Mouse (Mus musculus) embryonic facial prominence, embryonic 10.5 days (tissue): ENCODE data around the gene Smdt1. TPM values are rescaled to one million over a fixed set of nuclear protein-coding genes. Genes with fewer than 3 reads are reported as not detected.
"Not testable (repeated sequence)": the region's sequence is repeated elsewhere in the genome, so short reads cannot be mapped to it uniquely, and the experiment has no call there.

Experiments
- DNase-seq: peaks from one replicate; pipeline ENCODE4 v3.0.0-alpha.2; 2017; ENCODE audit warnings: low spot score
- H3K27ac ChIP-seq: fragments of 300-500 bp; sonication (generic); replicated peaks from 2 replicates; pipeline ENCODE4 v1.5.1; 2016; ENCODE audit warnings: mild to moderate bottlenecking
- H3K27me3 ChIP-seq: fragments of 300-500 bp; sonication (generic); replicated peaks from 2 replicates; pipeline ENCODE4 v1.6.1; 2016; ENCODE audit warnings: low read depth, mild to moderate bottlenecking; ENCODE audit not compliant: poor library complexity, severe bottlenecking
- H3K36me3 ChIP-seq: fragments of 300-500 bp; sonication (generic); replicated peaks from 2 replicates; pipeline ENCODE4 v1.6.1; 2016; ENCODE audit warnings: mild to moderate bottlenecking, moderate library complexity
- H3K4me1 ChIP-seq: fragments of 300-500 bp; sonication (generic); 2 replicates; pipeline ENCODE4 v1.6.1; 2016
- H3K4me3 ChIP-seq: fragments of 300-500 bp; sonication (generic); 2 replicates; pipeline ENCODE4 v1.5.1; 2016; ENCODE audit warnings: mild to moderate bottlenecking, moderate library complexity
- H3K9me3 ChIP-seq: fragments of 300-500 bp; sonication (generic); 2 replicates; pipeline ENCODE4 v1.6.1; 2016; ENCODE audit warnings: mild to moderate bottlenecking
- WGBS: fragments of 180-500 bp; shearing (Covaris S2); methylation state at CpG from one replicate; pipeline ENCODE4 v1.1.7; 2016; 5-methylcytosine and 5-hydroxymethylcytosine counted together
- polyA plus RNA-seq: library from polyadenylated mRNA; unstranded; fragments of >200 nt; fragmentation: Nextera tagmentation; extraction: Ambion mirVana; gene quantifications from 2 replicates; pipeline ENCODE4 v1.2.1, GENCODE M21; 2016

The Smdt1 gene
- polyA plus RNA-seq, 1 experiment from 2014 or later = 212 TPM

GRCm38 (mm10) chr15:82377701-82378100 is 38.9 kb downstream of the Smdt1 start:
- Histone ChIP-seq H3K36me3 (no peaks in the 10 kb centered on the region), H3K27me3 (peaks cover 8% of the 10 kb centered on the region; the same call in 1 of the 2 replicates), H3K4me1 (peaks cover 52% of the 10 kb centered on the region), H3K27ac (no peak overlapping the region; the same call in 1 of the 2 replicates), H3K9me3 (no peaks in the 10 kb centered on the region), H3K4me3 (no peak overlapping the region)
- no peak for DNase-seq
- 79% methylated on average over 5 of the region's 5 CpGs for WGBS

DNA sequence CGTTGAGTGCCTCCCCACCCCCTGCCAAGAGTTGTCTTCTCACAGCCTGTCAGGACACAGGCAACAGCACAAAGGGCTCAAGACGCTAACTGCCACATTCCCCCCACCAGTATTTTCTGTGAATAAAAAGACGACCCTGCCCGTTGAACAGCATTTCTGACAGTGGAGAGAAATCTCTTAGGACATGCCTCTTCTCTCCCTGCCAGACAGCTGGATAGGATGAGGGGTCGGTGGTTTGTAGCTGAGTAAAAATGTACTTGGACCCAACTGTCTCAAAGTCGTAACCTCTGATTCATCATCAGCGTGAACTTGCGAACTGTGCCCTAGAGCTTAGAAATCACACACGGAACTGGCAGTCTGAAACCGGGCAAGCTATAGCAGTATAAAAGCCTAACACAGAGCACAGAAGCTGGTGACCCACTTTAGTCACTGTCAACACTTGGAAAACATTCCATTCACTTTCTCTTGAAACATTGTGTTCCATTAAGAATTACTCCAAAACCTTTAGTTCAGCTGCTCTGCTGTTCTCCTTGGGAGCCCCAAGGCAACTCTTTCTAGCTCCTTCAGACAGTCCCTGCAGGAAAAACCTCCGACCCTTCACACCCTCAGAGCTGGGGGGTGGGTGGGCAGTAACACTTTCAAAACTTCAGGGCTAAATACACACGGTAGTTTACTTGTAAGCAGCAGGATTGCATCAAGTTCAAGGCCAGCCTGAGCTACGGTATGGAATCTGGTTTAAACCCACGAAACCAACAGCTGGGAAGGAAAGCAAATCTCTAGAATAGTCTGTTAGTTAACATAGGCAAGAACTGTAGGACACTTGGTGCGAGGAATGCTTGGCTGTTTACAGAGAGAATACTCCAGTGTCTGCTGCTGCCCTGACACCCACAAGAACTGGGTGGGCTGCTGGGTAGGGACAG is 39.8 kb downstream of the Smdt1 start:
- Histone ChIP-seq H3K4me1 (peaks cover 47% of the 10 kb centered on the region), H3K27me3 (peaks cover 8% of the 10 kb centered on the region; the same call in 1 of the 2 replicates), H3K4me3 (no peak overlapping the region), H3K36me3 (no peaks in the 10 kb centered on the region), H3K9me3 (no peaks in the 10 kb centered on the region), H3K27ac (no peak overlapping the region)
- DNase-seq = no peak
- 60% methylated on average over 15 of the region's 15 CpGs for WGBS

DNA sequence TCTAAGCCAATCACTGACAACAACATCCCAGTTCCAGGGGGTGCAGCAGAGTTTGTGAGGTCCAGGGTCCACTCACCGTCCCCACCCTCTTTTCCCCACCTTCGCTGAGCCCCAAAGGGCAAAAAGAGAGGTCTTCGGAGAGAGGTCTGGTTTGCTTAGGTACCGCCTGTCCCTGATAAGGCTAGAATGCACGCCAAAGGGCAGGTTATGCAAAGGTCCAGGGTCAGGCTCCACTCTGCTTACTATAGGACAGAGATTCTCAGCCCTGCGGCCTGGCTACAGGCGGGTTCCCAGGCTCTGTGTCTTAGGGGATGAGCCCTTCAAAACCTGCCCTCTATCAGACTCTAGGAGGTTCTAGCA is 40.7 kb downstream of the Smdt1 start:
- H3K27ac ChIP-seq = peak overlapping the region; percentile 78
- peaks cover 8% of the 10 kb centered on the region; the same call in 1 of the 2 replicates for H3K27me3 ChIP-seq
- H3K9me3 ChIP-seq = no peaks in the 10 kb centered on the region
- peak overlapping the region; percentile 61 for H3K4me3 ChIP-seq
- H3K4me1 ChIP-seq = peaks cover 40% of the 10 kb centered on the region
- no peak for DNase-seq
- H3K36me3 ChIP-seq = no peaks in the 10 kb centered on the region
- WGBS = 13% methylated on average over 7 of the region's 7 CpGs

DNA sequence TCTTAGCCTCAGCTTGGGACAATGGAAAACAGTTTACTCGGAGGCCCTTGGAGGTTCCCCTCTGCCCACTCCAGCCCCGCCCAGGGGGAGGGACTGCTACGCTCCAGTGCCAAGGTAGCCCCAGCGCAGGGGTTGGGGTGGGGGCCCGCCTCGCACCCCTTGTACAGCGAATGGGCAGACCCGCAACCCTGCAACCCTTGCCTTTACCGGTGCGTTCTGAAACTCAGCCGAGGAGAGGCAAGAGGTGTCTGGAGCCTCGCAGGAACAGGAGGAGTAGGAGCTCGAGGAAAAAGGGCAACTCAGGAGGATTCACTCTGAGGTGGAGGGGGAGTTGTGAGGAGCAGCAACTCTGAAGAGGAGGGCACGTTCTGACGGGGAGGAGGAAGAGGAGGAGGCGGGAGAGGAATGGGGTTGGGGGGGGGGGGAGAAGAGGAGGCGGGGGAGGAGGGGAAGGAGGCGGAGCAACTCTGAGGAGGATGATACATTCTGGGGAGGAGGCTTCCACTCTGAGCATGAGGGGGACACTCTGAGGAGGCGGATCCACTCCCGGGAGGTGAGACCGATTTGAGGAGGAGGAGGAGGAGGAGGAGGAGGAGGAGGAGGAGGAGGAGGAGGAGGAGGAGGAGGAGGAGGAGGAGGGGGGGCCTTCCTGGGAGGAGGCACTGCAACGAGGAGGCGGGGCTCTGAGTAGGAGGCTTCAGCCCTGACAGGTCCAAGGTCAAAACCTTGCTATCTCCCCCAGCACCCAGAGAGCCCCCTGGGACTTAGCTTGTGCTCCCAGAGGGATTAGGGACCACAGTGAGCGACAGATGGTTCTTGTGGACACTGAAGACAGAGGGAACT is 41.3 kb downstream of the Smdt1 start, which contains the start of gene Cyp2d22:
Cyp2d22 (minus strand) TSS at position 390 of the 843 bp plus-strand sequence.
- DNase-seq = peak; percentile 68
- peaks cover 40% of the 10 kb centered on the region for H3K4me1 ChIP-seq
- H3K9me3 ChIP-seq = no peaks in the 10 kb centered on the region
- 2% methylated on average over 21 of the region's 24 CpGs for WGBS
- H3K27me3 ChIP-seq = peaks cover 8% of the 10 kb centered on the region; the same call in 1 of the 2 replicates
- peak within 1 kb of the TSS; percentile 78 for H3K27ac ChIP-seq
- peak within 1 kb of the TSS; percentile 61 for H3K4me3 ChIP-seq
- no peaks in the 10 kb centered on the region for H3K36me3 ChIP-seq

- H3K4me1 ChIP-seq = peaks cover 40% of the 10 kb centered on the region
- 39% methylated on average over 7 of the region's 7 CpGs for WGBS
- H3K9me3 ChIP-seq = no peaks in the 10 kb centered on the region
- DNase-seq = no peak
- H3K27ac ChIP-seq = no peak overlapping the region
- no peaks in the 10 kb centered on the region for H3K36me3 ChIP-seq
- H3K27me3 ChIP-seq = peaks cover 8% of the 10 kb centered on the region; the same call in 1 of the 2 replicates
- peak overlapping the region; percentile 61 for H3K4me3 ChIP-seq
Observed at GRCm38 (mm10) chr15:82380714-82381062, 41.9 kb downstream of the Smdt1 start.

DNA sequence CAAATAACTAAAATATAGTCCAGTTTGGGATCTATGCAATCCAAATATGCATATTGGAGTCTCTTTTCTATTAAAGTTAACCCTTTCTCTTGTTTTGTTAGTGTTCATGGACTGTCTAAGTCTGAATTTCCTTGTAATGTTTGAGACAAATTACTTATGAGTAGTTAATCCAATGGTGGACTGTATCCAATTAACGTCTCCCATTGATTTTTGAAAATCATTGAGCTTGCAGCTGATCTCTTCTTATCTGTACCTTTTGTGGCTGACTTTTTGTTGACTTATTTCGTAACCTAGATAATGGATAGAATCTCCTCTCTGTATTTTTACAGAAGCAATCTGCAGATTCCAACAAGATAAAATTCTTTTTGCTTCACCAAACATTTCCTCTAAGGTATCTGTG is 43.7 kb downstream of the Smdt1 start:
- no peak overlapping the region for H3K4me3 ChIP-seq
- DNase-seq = no peak
- H3K27ac ChIP-seq = no peak overlapping the region
- H3K4me1 ChIP-seq = peaks cover 34% of the 10 kb centered on the region
- no peaks in the 10 kb centered on the region for H3K36me3 ChIP-seq
- WGBS = 91% methylated on average over 2 of the region's 2 CpGs
- no peaks in the 10 kb centered on the region for H3K9me3 ChIP-seq
- H3K27me3 ChIP-seq = peaks cover 7% of the 10 kb centered on the region; the same call in 1 of the 2 replicates

- Histone ChIP-seq H3K4me1 (peaks cover 4% of the 10 kb centered on the region), H3K27me3 (no peaks in the 10 kb centered on the region), H3K9me3 (no peaks in the 10 kb centered on the region), H3K4me3 (no peak overlapping the region), H3K36me3 (no peaks in the 10 kb centered on the region), H3K27ac (no peak overlapping the region)
- DNase-seq = no peak
- WGBS = 93% methylated on average over 2 of the region's 2 CpGs
Observed at GRCm38 (mm10) chr15:82385729-82386128, 47.0 kb downstream of the Smdt1 start.

DNA sequence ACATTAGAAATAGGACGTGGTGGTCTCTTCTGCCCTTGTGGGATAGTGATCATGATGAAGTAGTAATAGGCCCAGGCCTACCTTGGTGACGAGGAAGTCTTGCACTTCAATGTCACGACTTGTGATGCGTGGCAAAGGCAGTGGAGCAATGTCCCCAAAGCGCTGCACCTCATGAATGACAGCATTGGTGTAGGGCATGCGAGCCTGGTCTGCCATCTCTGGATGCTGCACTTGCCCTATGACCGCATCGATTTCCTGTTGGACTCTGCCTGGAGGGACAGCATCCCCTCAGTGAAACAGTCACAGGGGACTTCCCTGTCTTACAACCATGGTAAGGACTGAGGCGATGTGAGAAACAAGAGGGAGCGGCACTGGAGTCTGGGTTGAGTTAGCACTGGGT is 51.2 kb downstream of the Smdt1 start:
- H3K27me3 ChIP-seq, DNase-seq, H3K9me3 ChIP-seq, H3K4me3 ChIP-seq, H3K27ac ChIP-seq, H3K4me1 ChIP-seq, H3K36me3 ChIP-seq: not testable (repeated sequence)
- WGBS = 85% methylated on average over 10 of the region's 10 CpGs

DNA sequence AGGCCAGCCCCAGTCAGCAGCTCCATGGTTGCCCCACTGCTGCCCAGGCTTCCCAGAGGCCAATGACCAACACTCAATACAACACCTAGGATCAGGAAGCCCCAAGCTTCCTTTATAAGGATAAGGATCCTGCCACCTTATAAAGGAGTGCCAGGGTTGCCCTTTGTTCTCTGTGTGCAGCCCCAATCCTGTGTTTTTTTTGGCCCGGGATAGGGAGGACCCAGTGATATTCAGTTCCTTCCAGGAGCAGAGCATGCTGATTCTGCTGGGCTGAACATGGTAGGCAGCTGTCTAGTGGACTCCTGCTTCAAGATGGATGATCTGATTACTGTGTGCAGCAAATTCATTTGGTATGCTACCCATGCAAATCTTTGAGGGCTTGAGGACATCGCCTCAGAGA is 55.2 kb downstream of the Smdt1 start, which contains the start of gene Cyp2d11:
Cyp2d11 (minus strand) TSS at position 101 of the 400 bp plus-strand sequence.
- H3K27me3 ChIP-seq, H3K4me3 ChIP-seq, H3K4me1 ChIP-seq, H3K36me3 ChIP-seq, H3K27ac ChIP-seq, H3K9me3 ChIP-seq, DNase-seq: not testable (repeated sequence)
- 89% methylated on average over 2 of the region's 2 CpGs for WGBS

GRCm38 (mm10) chr15:82395955-82396354 is 57.2 kb downstream of the Smdt1 start:
- peak; percentile 1 for DNase-seq
- WGBS = 93% methylated on average over 3 of the region's 3 CpGs

More at GRCm38 (mm10) chr15:82395955-82396354, 57.2 kb downstream of the Smdt1 start:
- H3K27me3 ChIP-seq, H3K36me3 ChIP-seq, H3K4me1 ChIP-seq, H3K9me3 ChIP-seq, H3K27ac ChIP-seq, H3K4me3 ChIP-seq: not testable (repeated sequence)
